Mouse (Mus musculus) mouse embryonic stem cell (cell line): ENCODE data around the gene Ccdc190.

ENCODE experiments used
- in situ Hi-C, 2 experiments: fragments of 300-500 bp; cut with MboI; formaldehyde crosslinking; loops; 1 replicate in 1 of 2; 3 replicates in 1 of 2; pipeline ENCODE4 v1.14.3; 2019 to 2020; ENCODE audit warnings: low sequenced_read_pairs in 2 of 2, low pct_unique_long_range_greater_than_20kb in 1 of 2, mixed read lengths in 1 of 2; ENCODE audit not compliant: unreplicated experiment in 1 of 2

Gene Ccdc190

GRCm38 (mm10) chr1:169928454-169928971, at the start of gene Ccdc190:
Gene Ccdc190 (plus strand): TSS chr1:169928648.
- in situ Hi-C loops = loop anchor here in 1 of 2 experiments (10.0 kb wide), 2 partner anchors 264 to 394 kb away; partner anchors contain the start of gene Nuf2

DNA sequence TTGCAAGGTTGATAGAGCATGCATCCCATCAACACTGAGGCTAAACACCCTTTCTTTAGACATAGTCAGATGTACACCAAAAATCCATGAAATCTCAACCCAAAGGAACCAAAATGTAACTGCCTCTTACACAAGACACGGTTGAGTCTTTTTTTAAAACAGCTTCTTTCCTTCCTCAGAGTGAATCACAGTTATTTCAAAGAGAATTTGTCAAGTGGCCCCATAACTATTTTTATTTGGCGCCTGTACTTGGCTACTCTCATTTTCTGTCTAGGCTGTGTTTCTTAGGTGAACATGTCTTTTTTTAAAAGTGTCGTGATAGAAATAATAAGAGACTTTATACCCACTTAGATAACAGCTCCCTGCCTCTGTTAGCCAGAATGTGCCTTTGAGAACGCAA, 49.4 kb upstream of the Ccdc190 start:
- in situ Hi-C loops = no loop called here

DNA sequence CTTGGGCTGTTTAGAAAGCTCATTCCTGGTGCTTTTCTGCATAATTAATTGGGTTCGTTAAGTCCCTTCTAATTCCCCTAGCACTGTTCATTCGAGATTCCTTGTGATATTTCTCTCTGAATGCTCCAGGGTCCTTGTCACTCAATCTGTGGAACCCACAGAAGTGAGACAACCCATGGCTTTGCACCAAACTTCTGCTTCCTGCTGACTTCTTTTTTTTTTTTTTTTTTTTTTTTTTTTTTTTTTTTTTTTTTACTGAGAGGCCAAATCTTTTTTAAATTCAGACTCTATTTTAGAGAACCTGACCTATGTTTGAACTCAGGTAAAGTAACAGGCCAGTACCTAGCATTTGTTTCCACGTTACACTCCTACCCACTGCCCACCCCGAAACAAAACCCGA, 48.3 kb upstream of the Ccdc190 start:
- in situ Hi-C loops = no loop called here

DNA sequence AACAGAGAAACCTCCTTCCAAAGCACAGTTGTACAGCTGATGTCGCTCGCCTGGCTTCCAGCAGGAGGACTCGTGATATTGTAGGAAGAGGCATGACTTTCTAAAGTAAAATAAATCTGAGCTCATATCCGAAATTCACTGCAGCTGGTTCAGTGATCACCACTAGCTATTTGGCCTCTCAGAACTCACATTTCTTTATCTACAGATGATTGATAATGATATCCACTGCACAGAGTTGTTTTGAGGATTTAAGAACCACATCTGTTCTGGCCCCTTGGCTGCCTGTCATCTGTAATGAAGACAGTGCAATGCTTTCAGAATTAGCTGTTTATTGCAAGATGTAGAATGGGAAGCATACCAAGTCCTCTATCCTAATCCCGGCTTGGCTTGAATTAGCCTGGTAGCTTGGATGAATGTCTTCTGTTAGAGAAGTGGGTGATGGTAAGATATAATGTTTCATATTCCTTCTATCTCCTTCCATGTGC, 45.3 kb upstream of the Ccdc190 start:
- in situ Hi-C loops = no loop called here

DNA sequence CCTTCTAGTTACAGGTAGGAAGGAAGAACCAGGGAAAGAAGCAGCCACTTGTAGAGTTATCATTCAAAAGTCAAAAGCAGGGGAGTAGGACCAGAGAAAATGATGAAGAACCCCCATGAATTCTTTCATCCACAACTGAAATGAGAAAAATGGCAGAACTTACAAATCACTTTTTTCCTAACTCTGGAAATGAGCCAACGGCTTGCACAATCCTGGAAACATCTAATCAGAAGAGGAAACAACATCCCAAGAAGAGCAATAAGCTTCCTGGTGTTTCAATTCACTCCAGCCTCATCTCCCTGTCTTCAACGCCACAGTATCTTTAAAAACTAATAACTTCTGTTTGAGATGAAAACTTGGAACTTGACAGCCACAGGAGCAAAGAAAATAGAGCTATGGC, 39.2 kb upstream of the Ccdc190 start:
- in situ Hi-C loops = no loop called here

DNA sequence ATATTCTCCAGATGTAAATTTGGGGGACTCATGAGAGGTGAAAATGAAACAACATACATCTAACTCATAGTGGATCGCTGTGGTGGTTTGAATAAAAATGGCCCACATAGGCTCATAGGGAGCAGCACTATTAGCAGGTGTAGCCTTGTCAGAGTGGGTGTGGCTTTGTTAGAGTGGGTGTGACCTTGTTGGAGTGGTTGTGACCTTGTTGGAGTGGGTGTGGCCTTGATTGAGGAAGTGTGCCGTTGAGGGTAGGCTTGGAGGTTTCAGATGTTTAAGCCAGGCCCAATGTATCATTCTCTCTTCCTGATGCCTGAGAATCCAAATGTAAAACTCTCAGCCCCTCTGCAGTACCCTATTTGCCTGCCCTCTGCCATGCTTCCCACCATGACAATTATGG, 34.5 kb upstream of the Ccdc190 start:
- in situ Hi-C loops = no loop called here

GRCm38 (mm10) chr1:169895686-169896085, 32.8 kb upstream of the Ccdc190 start:
- in situ Hi-C loops = no loop called here

- in situ Hi-C loops = no loop called here
These were observed 30.5 kb upstream of the Ccdc190 start for GRCm38 (mm10) chr1:169897916-169898315.

- in situ Hi-C loops = no loop called here
These were observed 29.8 kb upstream of the Ccdc190 start for GRCm38 (mm10) chr1:169898607-169899006.

GRCm38 (mm10) chr1:169900771-169901336, 27.6 kb upstream of the Ccdc190 start:
- in situ Hi-C loops = loop anchor here in 1 of 2 experiments (25.0 kb wide), 1 partner anchor 364 kb away; the partner anchor contains the start of gene Nuf2

DNA sequence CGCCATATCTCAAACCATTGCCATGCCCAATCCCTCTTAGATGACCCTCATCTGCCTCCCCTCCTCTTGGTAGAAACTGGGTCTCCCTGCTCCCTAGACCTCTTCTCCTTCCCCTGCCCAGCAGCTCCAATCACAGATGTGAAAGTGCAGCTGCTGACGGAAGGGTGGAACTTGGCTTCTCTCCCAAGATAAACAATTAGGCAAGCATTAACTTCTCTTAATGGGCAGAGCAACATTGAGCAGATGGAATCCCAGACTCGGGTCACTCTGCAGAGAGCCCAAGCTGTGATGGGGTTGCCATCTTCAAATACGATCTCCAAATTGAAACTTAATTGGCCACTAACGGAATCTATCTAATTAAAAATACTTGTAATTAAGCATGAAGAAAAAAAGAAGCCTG, 19.3 kb upstream of the Ccdc190 start:
- in situ Hi-C loops = loop anchor here in 1 of 2 experiments (25.0 kb wide), 1 partner anchor 372 kb away; the partner anchor contains the start of gene Nuf2

- in situ Hi-C loops = loop anchor here in 1 of 2 experiments (25.0 kb wide), 1 partner anchor 372 kb away; the partner anchor contains the start of gene Nuf2
These were observed 18.8 kb upstream of the Ccdc190 start for GRCm38 (mm10) chr1:169909659-169910058.

- in situ Hi-C loops = loop anchor here in 1 of 2 experiments (25.0 kb wide), 1 partner anchor 373 kb away; the partner anchor contains the start of gene Nuf2
These were observed 17.7 kb upstream of the Ccdc190 start for GRCm38 (mm10) chr1:169910751-169911150.

- in situ Hi-C loops = loop anchor here in 1 of 2 experiments (25.0 kb wide), 1 partner anchor 374 kb away; the partner anchor contains the start of gene Nuf2
These were observed 16.9 kb upstream of the Ccdc190 start for GRCm38 (mm10) chr1:169911526-169911925.

GRCm38 (mm10) chr1:169916659-169917058, 11.8 kb upstream of the Ccdc190 start:
- in situ Hi-C loops = loop anchor here in 1 of 2 experiments (25.0 kb wide), 1 partner anchor 379 kb away; the partner anchor contains the start of gene Nuf2

DNA sequence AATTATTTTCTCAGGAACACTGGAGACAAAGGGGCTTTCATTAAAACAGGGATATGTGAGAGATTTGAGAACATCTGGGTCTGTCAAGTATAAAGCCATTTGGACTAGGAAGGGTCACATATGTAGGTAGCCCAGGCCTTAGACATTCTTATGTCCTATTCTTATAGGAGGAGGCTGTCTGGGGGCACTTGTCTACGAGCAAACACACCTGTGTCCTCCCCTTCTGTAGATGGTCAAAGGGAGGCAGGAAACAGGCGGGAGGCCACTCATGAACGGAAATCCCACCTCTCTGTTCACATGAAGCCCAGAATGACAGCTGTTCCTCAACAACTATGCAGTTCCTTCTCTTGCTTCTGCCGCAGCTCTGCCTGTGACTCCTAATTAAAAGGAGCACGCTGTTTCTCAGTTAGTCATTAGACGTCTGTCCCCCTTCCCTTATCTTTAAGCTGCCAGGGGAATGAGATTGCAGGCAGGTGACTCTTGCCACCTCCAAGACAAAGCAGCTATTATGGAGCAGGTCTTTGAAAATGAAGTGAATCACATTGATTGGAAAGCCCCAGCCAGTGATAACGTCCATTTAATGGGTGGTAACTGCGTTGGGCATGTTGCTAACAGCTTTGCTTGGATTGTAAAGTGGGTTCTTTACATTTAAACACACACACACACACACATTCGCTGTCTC, 11.2 kb upstream of the Ccdc190 start:
- in situ Hi-C loops = loop anchor here in 1 of 2 experiments (25.0 kb wide), 1 partner anchor 380 kb away; the partner anchor contains the start of gene Nuf2

GRCm38 (mm10) chr1:169917998-169918397, 10.4 kb upstream of the Ccdc190 start:
- in situ Hi-C loops = loop anchor here in 1 of 2 experiments (25.0 kb wide), 1 partner anchor 381 kb away; the partner anchor contains the start of gene Nuf2

DNA sequence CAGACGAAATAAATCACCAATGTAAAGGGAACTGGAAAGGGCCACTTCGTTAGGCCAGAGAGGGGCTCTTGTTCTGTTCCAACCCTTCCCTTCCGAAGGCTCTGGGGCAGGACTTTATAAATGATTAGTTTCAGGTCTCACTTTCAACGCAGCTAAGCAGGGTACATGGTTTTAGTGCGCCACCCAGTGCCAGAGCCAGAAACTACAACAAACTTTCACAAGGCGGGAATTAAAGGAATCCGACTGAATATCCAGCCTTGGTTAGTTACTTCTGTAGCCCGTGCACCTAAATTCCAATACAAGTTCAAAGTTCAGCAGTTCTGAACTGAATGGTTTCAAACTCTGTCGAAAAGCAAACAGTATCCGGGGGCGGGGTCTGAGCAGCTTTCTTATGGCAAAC, 9.2 kb upstream of the Ccdc190 start:
- in situ Hi-C loops = loop anchor here in 1 of 2 experiments (25.0 kb wide), 1 partner anchor 382 kb away; the partner anchor contains the start of gene Nuf2

- in situ Hi-C loops = loop anchor here (5.0 to 25.0 kb wide), 4 partner anchors 254 to 387 kb away; partner anchors contain the start of gene Nuf2 (in 2 of the 2)
These were observed 6.7 kb upstream of the Ccdc190 start for GRCm38 (mm10) chr1:169921710-169922211.
